Mouse (Mus musculus) heart, adult 2 months (tissue): Measurements from ENCODE around the gene Nudcd3. TPM values are rescaled to one million over a fixed set of nuclear protein-coding genes. Genes with fewer than 3 reads are reported as not detected.

Source experiments
- DNase-seq, 2 experiments: peaks; one replicate each; pipeline ENCODE4 v3.0.0; 2021
- H3K27ac ChIP-seq: fragments of 200-600 bp; 2 replicates; pipeline ENCODE4 v1.8.1; 2022
- H3K27me3 ChIP-seq: fragments of 200-500 bp; 2 replicates; pipeline ENCODE4 v1.6.1; 2012; ENCODE audit warnings: mild to moderate bottlenecking, low read length, inconsistent platforms, mixed read lengths; ENCODE audit not compliant: control insufficient read depth, insufficient read depth
- H3K36me3 ChIP-seq: fragments of 200-500 bp; 2 replicates; pipeline ENCODE4 v1.6.1; 2012; ENCODE audit warnings: low read length, inconsistent platforms; ENCODE audit not compliant: control insufficient read depth, insufficient read depth
- H3K4me1 ChIP-seq: fragments of 200-500 bp; 2 replicates; pipeline ENCODE4 v1.6.1; 2011; ENCODE audit warnings: low read length; ENCODE audit not compliant: control insufficient read depth, insufficient read depth
- H3K4me3 ChIP-seq: fragments of 200-600 bp; 2 replicates; pipeline ENCODE4 v1.8.1; 2022
- H3K79me2 ChIP-seq: fragments of 200-500 bp; replicated peaks from 2 replicates; pipeline ENCODE4 v1.6.1; 2012; ENCODE audit warnings: mild to moderate bottlenecking, inconsistent platforms, low read length, moderate library complexity, mixed read lengths; ENCODE audit not compliant: control insufficient read depth, insufficient read depth
- H3K9ac ChIP-seq: fragments of 200-500 bp; 2 replicates; pipeline ENCODE4 v1.6.1; 2012; ENCODE audit warnings: low read depth, mild to moderate bottlenecking, control low read depth, inconsistent platforms, low read length, mixed read lengths
- CTCF ChIP-seq: fragments of 200-600 bp; IDR thresholded peaks from 2 replicates; pipeline ENCODE4 v1.8.1; 2022; ENCODE audit warnings: antibody characterized with exemption, mild to moderate bottlenecking, moderate library complexity
- EP300 ChIP-seq: fragments of 200-500 bp; IDR thresholded peaks from 2 replicates; pipeline ENCODE4 v1.6.1; 2011; ENCODE audit warnings: low read depth, low read length, control low read depth; ENCODE audit not compliant: insufficient read depth
- POLR2A ChIP-seq: fragments of 200-500 bp; IDR thresholded peaks from 2 replicates; pipeline ENCODE4 v1.6.1; 2011; ENCODE audit warnings: mild to moderate bottlenecking, low read depth, low read length, control low read depth; ENCODE audit not compliant: insufficient read depth
- WGBS: fragments of 180-500 bp; shearing (Covaris S2); methylation state at CpG from one replicate; pipeline ENCODE4 v1.1.7; 2018; 5-methylcytosine and 5-hydroxymethylcytosine counted together
- intact Hi-C: fragments of 180-260 bp; cut with DNase I; formaldehyde crosslinking; loops from one replicate; pipeline ENCODE4 v1.15.1; 2025
- polyA plus RNA-seq: library from polyadenylated mRNA; depleted of rRNA; stranded (reverse); fragments of >200 nt; gene quantifications from 2 replicates; pipeline ENCODE4 v1.2.3, GENCODE M21; 2012
- total RNA-seq, 2 experiments: library from RNA; stranded (reverse); gene quantifications; 2 replicates each; pipeline ENCODE4 v1.2.3; 2021

Nudcd3 gene
- total and polyA plus RNA-seq, 3 experiments: 50.4 to 65.4 (median 59.3) TPM

DNA sequence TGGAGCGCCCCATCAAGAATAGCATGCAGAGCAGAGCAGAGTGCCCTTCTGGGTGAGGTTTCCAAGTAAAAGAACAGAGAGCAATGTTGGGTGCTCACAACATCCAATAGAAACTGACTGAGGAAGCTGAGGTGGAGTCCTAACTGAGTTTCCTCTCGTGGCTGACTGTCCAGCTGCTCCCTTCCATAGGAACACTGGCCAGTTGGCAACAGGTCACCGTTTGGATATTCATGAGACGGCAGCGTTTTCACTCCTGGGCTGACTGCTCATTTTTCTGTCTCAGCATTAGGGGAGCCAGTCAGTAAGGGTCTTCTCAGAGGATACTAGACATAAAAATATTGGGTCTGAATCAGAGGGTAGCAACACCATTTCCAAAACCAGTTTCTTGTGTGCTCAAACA lies 43.6 kb downstream of the Nudcd3 start:
- intact Hi-C loops: no loop called here
- H3K79me2 ChIP-seq: peaks cover 7% of the 10 kb centered on the region; the same call in 1 of the 2 replicates
- peaks cover 5% of the 10 kb centered on the region; the same call in 1 of the 2 replicates for H3K36me3 ChIP-seq
- H3K27ac ChIP-seq: no peak overlapping the region
- 35% methylated on average over 5 of the region's 5 CpGs for WGBS
- peaks cover 16% of the 10 kb centered on the region for H3K4me1 ChIP-seq
- no peaks in the 10 kb centered on the region for H3K27me3 ChIP-seq
- no peak overlapping the region for H3K4me3 ChIP-seq
- DNase-seq: peak; percentile 38 to 45
- H3K9ac ChIP-seq: no peak overlapping the region
- TF ChIP-seq EP300 (no peak), POLR2A (no peak), CTCF (no peak)

DNA sequence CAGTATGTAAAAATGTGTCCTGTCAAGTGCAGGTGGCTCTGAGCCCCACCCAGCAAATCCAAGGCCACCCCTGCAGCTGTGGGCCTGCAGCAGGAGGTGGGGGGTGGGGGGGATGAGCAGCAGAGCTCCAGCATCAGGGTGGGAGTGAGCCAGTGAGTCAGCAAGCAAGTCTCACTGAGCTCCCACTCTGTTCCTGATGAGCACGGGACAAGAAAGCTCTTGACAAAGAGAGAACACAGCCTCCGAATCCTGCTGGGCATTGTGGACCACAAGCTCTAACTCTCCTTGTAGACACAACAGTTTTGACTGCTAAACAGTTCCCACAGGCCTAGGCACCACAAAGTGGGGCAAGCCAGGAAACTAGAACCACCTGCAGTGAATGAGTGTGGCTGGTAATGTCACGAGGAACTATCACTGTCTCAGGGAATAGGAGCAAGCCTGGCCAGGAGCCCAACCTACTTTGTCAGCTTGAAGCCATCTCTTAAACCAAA lies 46.0 kb downstream of the Nudcd3 start:
- Histone ChIP-seq H3K9ac (no peak overlapping the region), H3K79me2 (peaks cover 5% of the 10 kb centered on the region; the same call in 1 of the 2 replicates), H3K36me3 (peaks cover 5% of the 10 kb centered on the region; the same call in 1 of the 2 replicates), H3K4me1 (peaks cover 14% of the 10 kb centered on the region), H3K4me3 (no peak overlapping the region), H3K27ac (no peak overlapping the region), H3K27me3 (no peaks in the 10 kb centered on the region)
- DNase-seq: no peak
- intact Hi-C loops: no loop called here
- 48% methylated on average over 3 of the region's 3 CpGs for WGBS
- TF ChIP-seq EP300 (no peak), POLR2A (no peak), CTCF (no peak)

DNA sequence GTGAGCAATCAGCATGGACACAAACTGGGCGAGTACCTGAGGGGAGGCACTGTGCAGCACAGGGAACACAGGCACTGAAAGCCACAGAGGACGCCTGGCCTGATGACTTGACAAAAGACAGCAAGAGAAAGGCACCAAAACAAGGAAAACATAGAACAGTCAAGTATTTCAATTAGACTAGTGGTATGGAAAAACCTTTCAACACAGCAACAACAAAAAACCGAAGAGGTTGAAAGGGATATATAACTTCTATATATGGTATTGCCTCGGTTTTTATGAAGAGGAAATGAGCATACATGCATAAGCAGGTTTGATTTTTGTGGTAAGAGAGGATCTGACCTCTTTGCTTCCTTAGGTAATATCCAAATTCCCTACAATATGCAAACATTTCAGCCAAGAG lies 47.4 kb downstream of the Nudcd3 start:
- no peak for TF ChIP-seq CTCF
- no peak for TF ChIP-seq POLR2A
- no peak for TF ChIP-seq EP300
- H3K4me1 ChIP-seq: peaks cover 14% of the 10 kb centered on the region
- intact Hi-C loops: no loop called here
- H3K36me3 ChIP-seq: no peaks in the 10 kb centered on the region; the same call in 1 of the 2 replicates
- H3K4me3 ChIP-seq: no peak overlapping the region
- 87% methylated on average over 4 of the region's 4 CpGs for WGBS
- H3K79me2 ChIP-seq: peaks cover 3% of the 10 kb centered on the region; the same call in 1 of the 2 replicates
- no peaks in the 10 kb centered on the region for H3K27me3 ChIP-seq
- H3K9ac ChIP-seq: no peak overlapping the region
- DNase-seq: no peak
- H3K27ac ChIP-seq: no peak overlapping the region

DNA sequence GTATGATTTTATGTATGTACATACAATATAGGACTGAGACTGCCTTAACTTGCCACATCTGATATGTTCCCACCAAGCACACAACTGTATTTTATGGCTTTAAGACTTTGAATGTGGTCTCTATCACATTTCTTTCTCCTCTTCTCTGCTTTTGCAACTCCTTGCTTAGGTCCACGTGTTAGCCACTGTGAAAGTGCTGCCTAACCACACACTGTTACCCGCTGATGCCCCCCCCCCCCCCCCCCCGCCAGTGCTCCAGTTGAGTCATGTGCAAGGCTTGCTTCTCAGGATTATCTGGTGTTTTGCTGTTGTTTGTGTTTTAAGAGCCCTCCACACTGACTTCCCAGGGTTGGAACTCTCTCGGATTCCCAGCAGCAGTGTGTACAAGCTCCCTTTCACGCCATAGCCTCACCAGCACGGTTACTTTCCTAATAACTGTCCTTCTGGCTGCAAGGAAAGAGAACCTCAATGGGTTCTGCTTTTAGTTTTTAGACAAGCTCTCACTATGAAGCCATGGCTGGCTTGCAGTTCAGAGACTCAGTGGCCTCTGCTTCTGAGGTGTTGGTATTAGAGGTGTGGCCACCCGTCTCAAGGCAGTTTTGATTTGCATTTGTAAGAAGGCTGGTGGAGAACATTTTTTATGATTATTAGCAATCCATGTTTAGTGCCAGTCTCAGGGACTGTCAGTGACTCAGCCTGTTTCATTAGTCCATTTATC lies 61.8 kb downstream of the Nudcd3 start:
- 85% methylated on average over 7 of the region's 7 CpGs for WGBS
- no peaks in the 10 kb centered on the region for H3K27me3 ChIP-seq
- DNase-seq: no peak
- intact Hi-C loops: no loop called here
- no peaks in the 10 kb centered on the region for H3K4me1 ChIP-seq
- no peaks in the 10 kb centered on the region for H3K36me3 ChIP-seq
- H3K4me3 ChIP-seq: no peak overlapping the region
- no peak overlapping the region for H3K9ac ChIP-seq
- no peak for TF ChIP-seq CTCF
- no peak for TF ChIP-seq EP300
- TF ChIP-seq POLR2A: no peak
- no peaks in the 10 kb centered on the region for H3K79me2 ChIP-seq
- no peak overlapping the region for H3K27ac ChIP-seq

DNA sequence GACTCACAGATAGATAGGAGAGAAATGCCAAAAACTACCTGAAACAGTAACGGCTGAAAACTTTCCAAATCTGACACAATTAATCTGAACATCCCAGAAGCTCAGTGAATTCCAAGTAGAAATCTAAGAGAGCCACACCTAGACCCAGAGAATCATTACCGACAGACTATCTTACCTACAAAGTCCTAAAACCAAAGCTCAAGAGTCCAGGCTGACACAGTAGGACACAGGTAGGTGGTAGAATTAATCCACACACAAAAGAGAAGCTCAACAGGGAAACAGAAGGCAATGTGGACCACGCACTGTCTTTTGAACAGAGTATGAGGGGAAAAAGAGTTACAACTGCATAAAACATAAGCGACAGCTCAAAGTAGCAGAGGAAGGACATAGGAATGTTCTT lies 67.3 kb downstream of the Nudcd3 start:
- Histone ChIP-seq H3K27ac (no peak overlapping the region), H3K4me1 (no peaks in the 10 kb centered on the region), H3K27me3 (no peaks in the 10 kb centered on the region), H3K9ac (no peak overlapping the region), H3K36me3 (no peaks in the 10 kb centered on the region), H3K4me3 (no peak overlapping the region), H3K79me2 (no peaks in the 10 kb centered on the region)
- 96% methylated on average over 4 of the region's 4 CpGs for WGBS
- no peak for TF ChIP-seq POLR2A
- TF ChIP-seq CTCF: no peak
- no peak for TF ChIP-seq EP300
- DNase-seq: no peak
- intact Hi-C loops: no loop called here

DNA sequence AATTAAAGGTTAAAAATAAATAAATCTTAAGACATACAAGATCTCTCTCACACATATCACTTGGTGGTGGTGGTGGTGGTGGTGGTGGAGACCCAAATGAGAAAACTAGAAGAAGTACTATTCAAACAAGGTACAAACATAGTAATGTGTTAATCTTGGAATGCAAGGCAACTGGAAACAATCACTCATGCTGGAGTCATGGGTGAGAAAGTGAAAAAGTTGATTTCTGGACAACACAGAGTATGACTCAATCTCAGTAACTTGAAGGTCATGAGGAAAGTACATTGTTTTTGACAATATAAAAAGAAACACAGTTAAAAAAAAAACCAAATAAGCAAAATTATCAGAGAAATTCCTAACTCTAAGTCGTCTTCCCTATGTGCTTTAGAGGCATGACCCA lies 69.6 kb downstream of the Nudcd3 start:
- 44% methylated on average over 1 of the region's 1 CpGs for WGBS

More for the DNA sequence above, 69.6 kb downstream of the Nudcd3 start:
- no peak for DNase-seq
- TF ChIP-seq EP300 (no peak), POLR2A (no peak), CTCF (no peak)
- Histone ChIP-seq H3K9ac (no peak overlapping the region), H3K79me2 (no peaks in the 10 kb centered on the region), H3K36me3 (no peaks in the 10 kb centered on the region), H3K27me3 (no peaks in the 10 kb centered on the region), H3K4me1 (no peaks in the 10 kb centered on the region), H3K27ac (no peak overlapping the region), H3K4me3 (no peak overlapping the region)
- intact Hi-C loops: no loop called here
